Mouse (Mus musculus): ENCODE data around the gene Ppm1b.

The Ppm1b gene

DNA sequence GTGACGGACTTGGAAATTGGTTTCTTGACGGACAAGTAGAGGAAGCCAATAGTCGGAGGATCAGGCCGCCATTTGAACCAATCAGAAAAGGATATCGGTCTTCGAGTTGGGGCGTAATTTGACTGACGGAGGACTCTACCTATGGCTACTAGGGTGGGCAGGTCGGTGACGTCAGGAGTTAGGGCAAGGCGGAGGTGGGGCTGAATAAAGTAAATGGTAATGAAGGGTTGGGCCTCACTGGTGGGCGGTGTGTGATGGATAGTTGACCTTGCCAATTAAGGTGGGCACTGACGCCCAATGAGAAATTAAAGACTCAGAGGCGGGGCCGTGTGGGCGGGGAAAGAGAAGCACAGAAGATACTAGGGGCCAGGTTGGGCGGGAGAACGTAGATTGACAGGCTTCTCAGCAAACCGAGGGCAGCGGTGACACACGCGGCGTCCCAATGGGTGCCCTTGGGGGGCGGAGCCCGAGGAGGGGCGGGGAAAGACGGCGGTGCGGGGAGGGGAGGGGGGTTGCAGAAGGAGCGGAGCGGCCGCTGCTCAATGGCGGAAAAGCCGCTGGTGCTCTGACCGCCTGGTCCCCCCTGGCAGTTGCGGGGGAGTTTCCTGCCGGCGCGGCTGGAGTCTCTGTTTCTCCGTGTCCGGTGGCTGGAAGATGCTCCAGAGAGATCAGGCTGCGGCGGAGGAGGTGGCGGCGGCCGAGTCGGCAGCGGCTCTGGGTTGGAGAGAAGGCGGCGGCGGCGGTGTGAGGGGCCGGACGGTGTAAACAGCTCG lies 1.1 kb downstream of the Ppm1b start:
- DNase-seq (ENCODE audit: extremely low spot score) = peak; percentile 99

GRCm38 (mm10) chr17:84958411-84958911 lies 1.9 kb downstream of the Ppm1b start:
- no peak for DNase-seq (ENCODE audit: extremely low spot score)

- no peak for DNase-seq (ENCODE audit: extremely low spot score)
These were observed 2.6 kb downstream of the Ppm1b start for GRCm38 (mm10) chr17:84958986-84959664.

GRCm38 (mm10) chr17:84959665-84960020 lies 3.1 kb downstream of the Ppm1b start:
- DNase-seq (ENCODE audit: extremely low spot score) = no peak

- DNase-seq (ENCODE audit: extremely low spot score) = no peak
These were observed 3.6 kb downstream of the Ppm1b start for GRCm38 (mm10) chr17:84960136-84960535.

DNA sequence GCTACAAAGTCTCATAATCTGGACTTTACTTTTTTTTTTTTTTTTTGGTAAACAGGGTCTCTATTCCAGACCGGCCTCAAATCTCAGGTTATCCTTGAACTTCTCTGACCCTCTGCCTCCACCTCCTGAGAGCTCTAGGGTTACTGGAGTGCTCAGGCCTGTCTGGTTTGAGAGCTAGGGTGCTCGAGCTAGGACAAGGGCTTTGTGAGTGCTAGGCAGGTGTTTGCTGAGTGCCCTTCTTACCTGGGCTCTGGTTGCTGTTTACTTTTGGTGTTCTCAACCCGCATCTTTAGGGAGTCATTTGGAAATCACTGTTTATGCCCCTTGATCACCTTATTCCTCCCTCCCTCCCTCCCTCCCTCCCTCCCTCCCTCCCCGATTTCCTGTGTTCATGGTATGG lies 5.5 kb downstream of the Ppm1b start:
- DNase-seq (ENCODE audit: extremely low spot score) = no peak

GRCm38 (mm10) chr17:84963651-84964050 lies 7.1 kb downstream of the Ppm1b start:
- DNase-seq (ENCODE audit: extremely low spot score) = no peak

DNA sequence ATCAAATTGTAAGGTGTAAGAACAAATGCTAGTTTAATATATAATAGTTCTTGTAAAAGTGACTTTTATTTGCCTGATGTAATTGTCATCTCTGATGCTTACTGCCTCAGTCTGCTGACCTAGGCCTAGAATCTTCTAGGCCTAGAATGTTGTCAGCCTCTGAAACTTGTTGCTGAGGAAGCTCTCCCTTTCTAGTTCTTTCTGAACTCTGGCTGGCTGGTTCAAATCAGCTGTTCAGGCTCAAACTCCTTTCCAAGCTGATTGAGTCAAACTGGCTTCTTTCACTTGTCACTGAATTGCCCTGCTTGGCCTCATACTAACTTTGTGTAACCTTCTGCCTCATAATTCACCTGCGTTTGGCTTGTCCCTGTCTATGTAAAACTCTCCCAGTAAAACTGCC lies 9.7 kb downstream of the Ppm1b start:
- no peak for DNase-seq (ENCODE audit: extremely low spot score)

DNA sequence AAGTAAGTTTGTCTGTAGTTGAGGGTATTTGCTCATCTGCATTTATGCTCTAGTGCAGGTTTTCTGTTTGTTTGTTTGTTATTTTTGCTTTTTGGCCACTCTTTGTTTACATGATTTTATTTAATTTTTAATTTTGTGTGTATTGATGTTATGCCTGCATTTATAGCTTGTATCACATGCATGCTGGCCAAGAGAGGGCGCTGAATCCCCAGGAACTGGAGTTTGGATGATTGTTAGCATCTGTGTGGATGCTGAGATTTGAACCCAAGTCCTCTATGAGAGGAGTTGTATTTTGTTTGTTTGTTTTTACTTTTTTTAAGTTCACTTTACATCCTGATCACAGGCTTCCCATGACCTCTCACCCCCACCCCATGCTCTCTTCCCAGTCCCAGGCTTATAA lies 10.5 kb downstream of the Ppm1b start:
- DNase-seq (ENCODE audit: extremely low spot score) = no peak

GRCm38 (mm10) chr17:84969916-84970315 lies 13.4 kb downstream of the Ppm1b start:
- no peak for DNase-seq (ENCODE audit: extremely low spot score)

GRCm38 (mm10) chr17:84981721-84982120 lies 25.2 kb downstream of the Ppm1b start:
- no peak for DNase-seq (ENCODE audit: extremely low spot score)

DNA sequence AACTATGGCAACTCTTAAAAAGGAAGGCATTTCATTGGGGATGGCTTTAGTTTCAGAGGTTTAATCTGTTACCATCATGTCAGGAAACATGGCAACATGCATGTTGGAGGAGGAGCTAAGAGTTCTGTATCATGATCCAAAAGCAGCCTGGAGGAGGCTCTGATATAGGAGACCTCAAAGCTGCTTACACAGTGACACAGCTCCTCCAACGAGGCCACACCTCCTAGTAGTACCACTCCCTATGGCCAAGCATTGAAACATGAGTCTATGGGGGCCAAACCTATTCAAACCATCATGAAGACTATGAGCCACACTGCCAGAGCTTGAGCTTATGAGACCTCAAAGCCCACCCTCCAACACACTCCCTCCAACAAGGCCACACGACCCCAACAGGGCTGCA lies 26.2 kb downstream of the Ppm1b start:
- no peak for DNase-seq (ENCODE audit: extremely low spot score)

DNA sequence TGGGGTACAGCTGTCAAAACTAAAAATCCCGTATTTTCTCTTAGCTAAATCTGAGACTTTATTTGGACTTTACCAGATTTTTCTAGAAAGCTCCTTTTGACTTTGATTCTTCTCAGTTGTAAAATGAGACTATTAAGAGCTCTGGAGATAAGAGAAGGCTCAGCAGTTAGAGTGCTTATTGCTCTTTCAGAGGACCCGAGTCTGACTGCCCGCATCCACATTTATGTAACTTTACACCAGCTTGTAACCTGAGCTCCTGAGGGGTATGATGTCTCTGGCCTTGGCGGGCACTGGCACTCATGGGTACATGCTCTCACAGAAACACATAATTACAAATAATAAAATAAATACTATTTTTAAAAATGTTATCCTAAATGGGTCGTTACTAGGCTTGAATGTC lies 29.8 kb downstream of the Ppm1b start:
- DNase-seq (ENCODE audit: extremely low spot score) = no peak

GRCm38 (mm10) chr17:84987834-84988410 lies 31.4 kb downstream of the Ppm1b start:
- no peak for DNase-seq (ENCODE audit: extremely low spot score)

- DNase-seq (ENCODE audit: extremely low spot score) = no peak
These were observed 32.0 kb downstream of the Ppm1b start for GRCm38 (mm10) chr17:84988514-84988913.

GRCm38 (mm10) chr17:84995844-84996243 lies 39.3 kb downstream of the Ppm1b start:
- no peak for DNase-seq (ENCODE audit: extremely low spot score)

DNA sequence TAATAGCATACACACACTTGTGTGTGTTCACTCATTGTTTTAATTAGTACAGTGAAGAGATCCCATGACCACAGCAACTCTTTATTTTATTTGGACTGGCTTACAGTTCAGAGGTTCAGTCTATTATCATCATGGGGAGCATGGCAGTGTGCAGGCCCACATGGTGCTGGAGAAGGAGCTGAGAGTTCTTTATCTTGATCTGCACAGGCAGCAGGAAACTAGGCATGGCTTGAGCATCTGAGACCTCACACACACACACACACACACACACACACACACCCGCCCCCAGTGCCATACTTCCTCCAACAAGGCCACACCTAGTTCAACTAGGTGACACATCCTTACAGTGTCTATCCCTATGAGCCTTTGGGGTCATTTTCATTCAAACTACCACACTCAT lies 41.1 kb downstream of the Ppm1b start:
- no peak for DNase-seq (ENCODE audit: extremely low spot score)

DNA sequence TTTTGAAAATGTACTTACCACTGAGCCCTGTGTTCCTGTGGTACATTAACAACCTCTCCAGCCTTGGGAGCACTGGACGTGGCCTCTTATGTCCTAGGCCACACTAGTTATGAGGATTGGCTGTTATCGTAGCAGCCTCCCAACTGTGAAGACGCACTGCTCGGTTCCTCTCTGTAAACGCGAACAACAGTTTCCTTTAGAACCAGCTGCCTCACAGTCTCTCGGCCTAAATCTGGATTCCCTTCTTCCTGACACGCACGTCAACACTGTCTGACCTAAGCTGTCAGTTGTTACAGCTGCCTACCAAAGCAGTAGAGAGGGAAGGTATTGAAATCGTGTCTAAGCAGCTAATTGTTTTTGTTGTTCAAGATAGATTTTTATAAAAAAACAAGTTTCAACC lies 43.1 kb downstream of the Ppm1b start:
- DNase-seq (ENCODE audit: extremely low spot score) = no peak

GRCm38 (mm10) chr17:85013485-85013884 lies 56.9 kb downstream of the Ppm1b start:
- no peak for DNase-seq (ENCODE audit: extremely low spot score)

DNA sequence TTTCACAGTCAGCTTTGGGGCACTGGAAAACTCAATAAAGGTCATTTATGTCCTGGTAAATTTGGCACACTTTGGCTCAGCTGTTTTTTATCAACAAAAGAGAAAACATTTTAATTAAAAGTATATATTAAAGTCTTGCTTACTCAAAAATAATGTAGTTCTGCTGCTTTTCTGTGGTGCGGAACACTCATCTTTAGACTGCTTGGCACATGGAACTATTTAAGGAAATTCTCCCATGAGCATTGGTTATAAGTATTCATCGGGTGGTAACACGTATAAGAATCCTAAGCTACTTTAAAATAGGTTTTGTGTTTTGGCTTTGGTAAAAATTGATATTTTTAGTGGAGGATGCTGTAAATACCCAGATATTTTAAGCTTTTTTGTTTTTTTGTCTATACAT lies 58.1 kb downstream of the Ppm1b start:
- no peak for DNase-seq (ENCODE audit: extremely low spot score)

DNA sequence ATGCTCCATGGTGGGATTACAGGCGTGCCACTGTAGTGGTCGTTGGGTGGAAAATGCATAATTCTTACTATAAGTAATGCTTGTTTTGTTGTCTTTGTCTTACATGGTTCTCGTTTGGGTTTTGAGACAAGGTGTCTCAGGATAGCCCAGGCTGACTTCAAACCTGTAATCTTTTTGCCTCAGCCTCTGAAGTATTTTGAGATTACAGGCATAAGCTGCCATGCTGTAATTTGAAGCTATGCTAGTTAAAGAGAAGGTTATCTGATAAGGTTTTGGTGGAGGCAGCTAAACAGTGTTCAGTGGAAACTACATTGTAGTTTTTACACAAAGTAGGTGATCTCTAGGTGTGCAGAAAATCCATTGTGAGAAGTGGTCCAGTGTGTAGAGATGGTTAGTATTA lies 61.8 kb downstream of the Ppm1b start:
- DNase-seq (ENCODE audit: extremely low spot score) = no peak

GRCm38 (mm10) chr17:85018794-85019193 lies 62.3 kb downstream of the Ppm1b start:
- DNase-seq (ENCODE audit: extremely low spot score) = no peak

DNA sequence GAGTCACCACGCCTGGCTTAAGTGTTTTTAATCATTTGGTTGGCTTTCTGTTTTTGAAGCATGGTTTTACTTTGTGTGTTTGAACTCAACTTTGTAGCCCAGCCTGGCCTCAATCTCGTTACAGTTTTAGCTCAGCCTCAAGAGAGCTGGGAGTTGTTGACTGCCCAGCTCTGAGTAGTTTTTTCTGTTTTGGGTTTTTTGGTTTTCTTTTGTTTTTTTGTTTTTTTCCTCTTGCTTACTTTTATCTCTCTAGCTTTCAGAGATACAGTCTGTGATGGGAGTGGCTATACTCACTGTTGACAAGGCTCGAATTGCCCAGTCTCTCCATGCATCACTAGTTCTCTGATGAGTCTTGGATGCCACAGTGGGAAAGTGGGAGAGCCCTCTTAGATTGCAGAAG lies 63.8 kb downstream of the Ppm1b start:
- no peak for DNase-seq (ENCODE audit: extremely low spot score)

Data from embryo, embryonic 9.5 days (tissue).